Mouse (Mus musculus) intestine, embryonic 14.5 days (tissue): Measurements from ENCODE around the gene Hist1h3g. TPM values are rescaled to one million over a fixed set of nuclear protein-coding genes. Genes with fewer than 3 reads are reported as not detected.
A peak's percentile ranks its signal among the peaks of the same experiment; 100 is the strongest.
"Not testable (repeated sequence)": the region's sequence is repeated elsewhere in the genome, so short reads cannot be mapped to it uniquely, and the experiment has no call there.

Experiments used
- ATAC-seq: fragments of 200-750 bp; cut with Nextera tagmentation; replicated peaks from 2 replicates; pipeline ENCODE4 v1.8.0; 2017; ENCODE audit warnings: low read depth, moderate number of reproducible peaks, moderate TSS enrichment, moderate library complexity; ENCODE audit not compliant: low FRiP score, low TSS enrichment
- DNase-seq: peaks from one replicate; pipeline ENCODE4 v3.0.0-alpha.2; 2018; ENCODE audit warnings: low spot score
- H3K27ac ChIP-seq: fragments of 300-500 bp; sonication (generic); 2 replicates; pipeline ENCODE4 v1.5.1; 2014; ENCODE audit warnings: low read depth, mild to moderate bottlenecking, control low read depth
- H3K27me3 ChIP-seq: fragments of 300-500 bp; sonication (generic); replicated peaks from 2 replicates; pipeline ENCODE4 v1.6.1; 2014; ENCODE audit warnings: low read length, control low read depth; ENCODE audit not compliant: control insufficient read depth, insufficient read depth
- H3K36me3 ChIP-seq: fragments of 300-500 bp; sonication (generic); 2 replicates; pipeline ENCODE4 v1.6.1; 2014; ENCODE audit warnings: low read length, control low read depth; ENCODE audit not compliant: control insufficient read depth, insufficient read depth
- H3K4me1 ChIP-seq: fragments of 300-500 bp; sonication (generic); replicated peaks from 2 replicates; pipeline ENCODE4 v1.6.1; 2014; ENCODE audit warnings: low read length, control low read depth, mixed read lengths; ENCODE audit not compliant: control insufficient read depth, insufficient read depth
- H3K4me2 ChIP-seq: fragments of 300-500 bp; sonication (generic); 2 replicates; pipeline ENCODE4 v1.6.1; 2014; ENCODE audit warnings: low read length
- H3K4me3 ChIP-seq: fragments of 300-500 bp; sonication (generic); 2 replicates; pipeline ENCODE4 v1.5.1; 2014; ENCODE audit warnings: low read depth, low read length, control low read depth, mixed read lengths
- H3K9ac ChIP-seq: fragments of 300-500 bp; sonication (generic); 2 replicates; pipeline ENCODE4 v1.6.1; 2014; ENCODE audit warnings: mild to moderate bottlenecking, low read length
- H3K9me3 ChIP-seq: fragments of 300-500 bp; sonication (generic); 2 replicates; pipeline ENCODE4 v1.6.1; 2016; ENCODE audit warnings: low read length, control low read depth; ENCODE audit not compliant: control insufficient read depth
- whole genome bisulfite sequencing: fragments of 180-500 bp; shearing (Covaris S2); extraction: QIAGEN DNeasy Blood & Tissue Kit; methylation state at CpG from one replicate; pipeline ENCODE4 v1.1.7; 2014; 5-methylcytosine and 5-hydroxymethylcytosine counted together
- polyA plus RNA-seq: library from polyadenylated mRNA; unstranded; fragments of >200 nt; fragmentation: Nextera tagmentation; extraction: Ambion mirVana; gene quantifications from 2 replicates; pipeline ENCODE4 v1.2.1, GENCODE M21; 2014

The Hist1h3g gene
- polyA plus RNA-seq, 1 experiment from 2014 or later = 8.1 TPM

- H3K9ac ChIP-seq = peak overlapping the region; percentile 61
Measured at GRCm38 (mm10) chr13:23574546-23575170, 39.4 kb downstream of the Hist1h3g start.

GRCm38 (mm10) chr13:23575271-23575851, 40.1 kb downstream of the Hist1h3g start, which contains the start of gene Hist1h3d:
TSS of gene Hist1h3d (plus strand) at chr13:23575763.
- H3K9me3 ChIP-seq = no peaks in the 10 kb centered on the region
- peak; percentile 85 for DNase-seq
- peak within 1 kb of the TSS; percentile 80 for H3K27ac ChIP-seq
- no peaks in the 10 kb centered on the region for H3K36me3 ChIP-seq
- peak; percentile 69 for ATAC-seq
- peak within 1 kb of the TSS; percentile 38 for H3K4me3 ChIP-seq
- H3K27me3 ChIP-seq = no peaks in the 10 kb centered on the region
- peaks cover 14% of the 10 kb centered on the region for H3K4me1 ChIP-seq
- peak within 1 kb of the TSS; percentile 86 for H3K9ac ChIP-seq
- H3K4me2 ChIP-seq = peak within 1 kb of the TSS; percentile 80
- WGBS = under 1% methylated on average over 18 of the region's 18 CpGs

More at GRCm38 (mm10) chr13:23574546-23575170, 39.4 kb downstream of the Hist1h3g start:
- not testable (repeated sequence) for H3K9me3 ChIP-seq, DNase-seq, ATAC-seq, H3K36me3 ChIP-seq, H3K27me3 ChIP-seq
- H3K4me2 ChIP-seq = peak overlapping the region; percentile 80
- H3K4me1 ChIP-seq = peaks cover 14% of the 10 kb centered on the region
- H3K4me3 ChIP-seq = peak overlapping the region; percentile 59
- peak overlapping the region; percentile 98 for H3K27ac ChIP-seq
- 0% methylated on average over 6 of the region's 39 CpGs for WGBS

GRCm38 (mm10) chr13:23575864-23576313, 40.7 kb downstream of the Hist1h3g start:
- Histone ChIP-seq H3K9ac (peak overlapping the region; percentile 86), H3K4me2 (peak overlapping the region; percentile 80), H3K27ac (peak overlapping the region; percentile 80), H3K4me1 (peaks cover 14% of the 10 kb centered on the region), H3K4me3 (peak overlapping the region; percentile 38)
- not testable (repeated sequence) for H3K27me3 ChIP-seq, H3K9me3 ChIP-seq, H3K36me3 ChIP-seq, ATAC-seq
- DNase-seq = peak; percentile 63
- WGBS = 2% methylated on average over 8 of the region's 40 CpGs

GRCm38 (mm10) chr13:23576351-23576881, 41.2 kb downstream of the Hist1h3g start:
- H3K4me3 ChIP-seq = peak overlapping the region; percentile 38
- H3K4me2 ChIP-seq = peak overlapping the region; percentile 80
- WGBS = 5% methylated on average over 7 of the region's 7 CpGs
- no peaks in the 10 kb centered on the region for H3K36me3 ChIP-seq
- DNase-seq (peak; percentile 74), ATAC-seq (no peak)
- no peaks in the 10 kb centered on the region for H3K27me3 ChIP-seq
- H3K27ac ChIP-seq = peak overlapping the region; percentile 80
- peaks cover 14% of the 10 kb centered on the region for H3K4me1 ChIP-seq
- H3K9me3 ChIP-seq = no peaks in the 10 kb centered on the region
- H3K9ac ChIP-seq = peak overlapping the region; percentile 86

GRCm38 (mm10) chr13:23576906-23577639, 41.9 kb downstream of the Hist1h3g start:
- peak overlapping the region; percentile 80 for H3K27ac ChIP-seq
- peak overlapping the region; percentile 38 for H3K4me3 ChIP-seq
- peak overlapping the region; percentile 80 for H3K4me2 ChIP-seq
- H3K27me3 ChIP-seq = no peaks in the 10 kb centered on the region
- DNase-seq = peak; percentile 49
- 31% methylated on average over 6 of the region's 6 CpGs for WGBS
- H3K9ac ChIP-seq = peak overlapping the region; percentile 86
- no peaks in the 10 kb centered on the region for H3K36me3 ChIP-seq
- peaks cover 14% of the 10 kb centered on the region for H3K4me1 ChIP-seq
- H3K9me3 ChIP-seq = no peaks in the 10 kb centered on the region
- ATAC-seq = no peak

- peaks cover 18% of the 10 kb centered on the region for H3K4me1 ChIP-seq
- no peaks in the 10 kb centered on the region for H3K36me3 ChIP-seq
- H3K27ac ChIP-seq = no peak overlapping the region
- ATAC-seq = no peak
- peak; percentile 41 for DNase-seq
- no peak overlapping the region for H3K9ac ChIP-seq
- no peaks in the 10 kb centered on the region for H3K27me3 ChIP-seq
- H3K4me2 ChIP-seq = no peak overlapping the region
- no peaks in the 10 kb centered on the region for H3K9me3 ChIP-seq
- no peak overlapping the region for H3K4me3 ChIP-seq
- WGBS = 98% methylated on average over 1 of the region's 1 CpGs
Measured at GRCm38 (mm10) chr13:23577835-23578234, 42.6 kb downstream of the Hist1h3g start.

GRCm38 (mm10) chr13:23581408-23582218, 46.4 kb downstream of the Hist1h3g start, which contains the start of gene Hist1h4d:
TSS of gene Hist1h4d (plus strand) at chr13:23581598.
- no peaks in the 10 kb centered on the region for H3K27me3 ChIP-seq
- no peaks in the 10 kb centered on the region for H3K36me3 ChIP-seq
- peak within 1 kb of the TSS; percentile 99 for H3K27ac ChIP-seq
- H3K4me3 ChIP-seq = peak within 1 kb of the TSS; percentile 46
- peak; percentile 100 for DNase-seq
- peak within 1 kb of the TSS; percentile 73 for H3K4me2 ChIP-seq
- H3K9me3 ChIP-seq = no peaks in the 10 kb centered on the region
- under 1% methylated on average over 43 of the region's 43 CpGs for WGBS
- peak; percentile 88 for ATAC-seq
- H3K9ac ChIP-seq = peak within 1 kb of the TSS; percentile 81
- H3K4me1 ChIP-seq = peaks cover 28% of the 10 kb centered on the region
